Mouse (Mus musculus): ENCODE measurements around the gene Slc1a2. TPM values are rescaled to one million over a fixed set of nuclear protein-coding genes. Genes with fewer than 3 reads are reported as not detected.

The Slc1a2 gene
- polyA plus RNA-seq, 1 experiment from 2014 or later, result 0.27 TPM

- H3K4me1 ChIP-seq (replicated peaks; ENCODE audit: control insufficient read depth, insufficient read depth, low read length), result no peaks in the 10 kb centered on the region
- no peak overlapping the region for H3K4me3 ChIP-seq (ENCODE audit: low read depth, low read length)
- no peak for TF ChIP-seq CTCF (IDR thresholded peaks at IDR 0.05; ENCODE audit: low read depth)
- no peak overlapping the region for H3K4me2 ChIP-seq (replicated peaks; ENCODE audit: low read depth)
- no peak overlapping the region for H3K27ac ChIP-seq (ENCODE audit: low read depth, low read length)
- H3K36me3 ChIP-seq (ENCODE audit: control insufficient read depth, insufficient read depth), result no peaks in the 10 kb centered on the region
- H3K27me3 ChIP-seq (replicated peaks; ENCODE audit: control insufficient read depth, insufficient read depth, low read length), result no peaks in the 10 kb centered on the region
- WGBS, result 34% methylated on average over 4 of the region's 4 CpGs
- H3K9me3 ChIP-seq (ENCODE audit: control insufficient read depth), result no peaks in the 10 kb centered on the region
- H3K9ac ChIP-seq (ENCODE audit: low read depth, low read length), result no peak overlapping the region
- no peak for ATAC-seq
Measured at GRCm38 (mm10) chr2:102785696-102786095, 127.2 kb downstream of the Slc1a2 start.

GRCm38 (mm10) chr2:102791641-102792040 is 133.2 kb downstream of the Slc1a2 start:
- Histone ChIP-seq H3K9me3 (ENCODE audit: control insufficient read depth) (no peaks in the 10 kb centered on the region), H3K4me2 (replicated peaks; ENCODE audit: low read depth) (no peak overlapping the region), H3K4me3 (ENCODE audit: low read depth, low read length) (no peak overlapping the region), H3K9ac (ENCODE audit: low read depth, low read length) (no peak overlapping the region), H3K27ac (ENCODE audit: low read depth, low read length) (no peak overlapping the region), H3K4me1 (replicated peaks; ENCODE audit: control insufficient read depth, insufficient read depth, low read length) (no peaks in the 10 kb centered on the region), H3K36me3 (ENCODE audit: control insufficient read depth, insufficient read depth) (no peaks in the 10 kb centered on the region), H3K27me3 (replicated peaks; ENCODE audit: control insufficient read depth, insufficient read depth, low read length) (no peaks in the 10 kb centered on the region)
- no peak for ATAC-seq
- 71% methylated on average over 2 of the region's 2 CpGs for WGBS
- no peak for TF ChIP-seq CTCF (IDR thresholded peaks at IDR 0.05; ENCODE audit: low read depth)

DNA sequence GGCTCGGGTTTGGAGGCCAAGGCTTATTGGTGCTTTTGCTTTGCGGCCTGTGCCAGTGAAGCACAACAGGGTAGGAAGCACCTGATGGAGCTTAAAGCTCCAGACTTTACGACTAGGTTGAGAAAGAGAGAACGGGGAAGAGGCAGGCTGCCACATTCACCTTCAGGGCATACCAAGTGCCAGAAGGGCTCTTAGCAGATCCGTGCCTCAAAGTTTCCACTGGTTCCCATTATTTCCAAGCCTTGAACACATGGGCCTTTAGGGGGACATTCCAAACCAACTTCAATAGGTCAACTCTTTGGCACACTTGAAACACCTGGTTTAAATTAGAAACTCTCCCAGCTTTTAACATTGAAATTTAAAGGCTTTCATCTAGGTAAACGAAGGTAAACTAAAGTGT is 134.3 kb downstream of the Slc1a2 start:
- WGBS, result 80% methylated on average over 6 of the region's 6 CpGs
- no peaks in the 10 kb centered on the region for H3K4me1 ChIP-seq (replicated peaks; ENCODE audit: control insufficient read depth, insufficient read depth, low read length)
- H3K9me3 ChIP-seq (ENCODE audit: control insufficient read depth), result no peaks in the 10 kb centered on the region
- no peaks in the 10 kb centered on the region for H3K27me3 ChIP-seq (replicated peaks; ENCODE audit: control insufficient read depth, insufficient read depth, low read length)
- no peak for TF ChIP-seq CTCF (IDR thresholded peaks at IDR 0.05; ENCODE audit: low read depth)
- no peak overlapping the region for H3K4me3 ChIP-seq (ENCODE audit: low read depth, low read length)
- no peaks in the 10 kb centered on the region for H3K36me3 ChIP-seq (ENCODE audit: control insufficient read depth, insufficient read depth)
- no peak for ATAC-seq
- H3K27ac ChIP-seq (ENCODE audit: low read depth, low read length), result no peak overlapping the region
- H3K4me2 ChIP-seq (replicated peaks; ENCODE audit: low read depth), result no peak overlapping the region
- no peak overlapping the region for H3K9ac ChIP-seq (ENCODE audit: low read depth, low read length)

DNA sequence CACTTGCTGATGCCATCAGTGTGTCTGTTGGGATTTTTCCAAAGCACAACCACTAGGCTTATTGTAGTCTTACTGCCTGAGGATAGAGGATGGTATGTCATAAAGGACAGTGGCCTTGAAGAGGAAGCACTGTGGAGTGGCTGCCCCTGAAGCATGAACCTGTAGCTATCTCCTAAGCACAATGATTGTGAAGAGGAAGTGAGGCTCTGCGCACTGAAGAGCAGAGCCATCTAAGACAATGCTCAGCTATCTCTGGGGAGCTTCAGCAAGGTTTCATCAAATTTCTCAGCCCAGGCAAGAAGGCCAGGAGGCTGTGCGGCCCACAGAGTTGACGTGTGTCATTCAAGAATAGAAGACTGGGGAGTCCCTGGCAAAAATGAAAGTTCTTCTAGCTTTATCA is 136.6 kb downstream of the Slc1a2 start:
- 82% methylated on average over 3 of the region's 3 CpGs for WGBS
- Histone ChIP-seq H3K36me3 (ENCODE audit: control insufficient read depth, insufficient read depth) (no peaks in the 10 kb centered on the region), H3K9ac (ENCODE audit: low read depth, low read length) (no peak overlapping the region), H3K4me2 (replicated peaks; ENCODE audit: low read depth) (no peak overlapping the region), H3K4me1 (replicated peaks; ENCODE audit: control insufficient read depth, insufficient read depth, low read length) (no peaks in the 10 kb centered on the region), H3K27ac (ENCODE audit: low read depth, low read length) (no peak overlapping the region), H3K4me3 (ENCODE audit: low read depth, low read length) (no peak overlapping the region), H3K9me3 (ENCODE audit: control insufficient read depth) (no peaks in the 10 kb centered on the region), H3K27me3 (replicated peaks; ENCODE audit: control insufficient read depth, insufficient read depth, low read length) (no peaks in the 10 kb centered on the region)
- ATAC-seq, result no peak
- TF ChIP-seq CTCF (IDR thresholded peaks at IDR 0.05; ENCODE audit: low read depth), result no peak

GRCm38 (mm10) chr2:102798149-102798548 is 139.7 kb downstream of the Slc1a2 start:
- Histone ChIP-seq H3K4me1 (replicated peaks; ENCODE audit: control insufficient read depth, insufficient read depth, low read length) (no peaks in the 10 kb centered on the region), H3K36me3 (ENCODE audit: control insufficient read depth, insufficient read depth) (no peaks in the 10 kb centered on the region), H3K9me3 (ENCODE audit: control insufficient read depth) (no peaks in the 10 kb centered on the region), H3K4me3 (ENCODE audit: low read depth, low read length) (no peak overlapping the region), H3K4me2 (replicated peaks; ENCODE audit: low read depth) (no peak overlapping the region), H3K9ac (ENCODE audit: low read depth, low read length) (no peak overlapping the region), H3K27ac (ENCODE audit: low read depth, low read length) (no peak overlapping the region), H3K27me3 (replicated peaks; ENCODE audit: control insufficient read depth, insufficient read depth, low read length) (no peaks in the 10 kb centered on the region)
- TF ChIP-seq CTCF (IDR thresholded peaks at IDR 0.05; ENCODE audit: low read depth), result no peak
- no peak for ATAC-seq
- 56% methylated on average over 2 of the region's 2 CpGs for WGBS

GRCm38 (mm10) chr2:102801899-102802298 is 143.4 kb downstream of the Slc1a2 start:
- H3K9me3 ChIP-seq (ENCODE audit: control insufficient read depth), result no peaks in the 10 kb centered on the region
- no peak for ATAC-seq
- no peaks in the 10 kb centered on the region for H3K4me1 ChIP-seq (replicated peaks; ENCODE audit: control insufficient read depth, insufficient read depth, low read length)
- H3K9ac ChIP-seq (ENCODE audit: low read depth, low read length), result no peak overlapping the region
- WGBS, result 94% methylated on average over 1 of the region's 1 CpGs
- H3K4me3 ChIP-seq (ENCODE audit: low read depth, low read length), result no peak overlapping the region
- H3K27me3 ChIP-seq (replicated peaks; ENCODE audit: control insufficient read depth, insufficient read depth, low read length), result no peaks in the 10 kb centered on the region
- no peaks in the 10 kb centered on the region for H3K36me3 ChIP-seq (ENCODE audit: control insufficient read depth, insufficient read depth)
- TF ChIP-seq CTCF (IDR thresholded peaks at IDR 0.05; ENCODE audit: low read depth), result no peak
- no peak overlapping the region for H3K27ac ChIP-seq (ENCODE audit: low read depth, low read length)
- no peak overlapping the region for H3K4me2 ChIP-seq (replicated peaks; ENCODE audit: low read depth)

DNA sequence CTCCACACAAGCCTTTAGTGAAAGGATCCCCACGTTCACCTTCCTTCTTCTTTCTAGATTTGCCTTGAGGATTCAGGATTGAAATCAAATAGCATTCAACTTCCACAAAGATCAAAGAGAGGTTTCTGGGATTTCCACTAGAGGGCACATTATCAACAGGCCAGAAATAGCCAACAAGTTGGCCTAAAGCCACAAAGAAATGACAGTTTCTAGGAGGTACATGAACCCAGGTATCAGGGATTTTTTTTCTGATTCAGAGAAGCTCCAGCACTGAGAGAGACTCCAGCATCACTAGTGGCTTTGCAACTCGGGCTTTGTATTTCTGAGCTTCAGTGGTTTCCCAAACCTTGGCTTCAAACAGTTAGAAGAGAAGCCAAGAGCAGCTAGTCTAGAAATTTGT is 145.7 kb downstream of the Slc1a2 start:
- peak; percentile 85 for TF ChIP-seq CTCF (IDR thresholded peaks at IDR 0.05; ENCODE audit: low read depth)
- no peaks in the 10 kb centered on the region for H3K36me3 ChIP-seq (ENCODE audit: control insufficient read depth, insufficient read depth)
- H3K9me3 ChIP-seq (ENCODE audit: control insufficient read depth), result no peaks in the 10 kb centered on the region
- 36% methylated on average over 2 of the region's 2 CpGs for WGBS
- H3K27me3 ChIP-seq (replicated peaks; ENCODE audit: control insufficient read depth, insufficient read depth, low read length), result no peaks in the 10 kb centered on the region
- no peak overlapping the region for H3K27ac ChIP-seq (ENCODE audit: low read depth, low read length)
- no peak overlapping the region for H3K4me3 ChIP-seq (ENCODE audit: low read depth, low read length)
- H3K4me1 ChIP-seq (replicated peaks; ENCODE audit: control insufficient read depth, insufficient read depth, low read length), result no peaks in the 10 kb centered on the region
- H3K4me2 ChIP-seq (replicated peaks; ENCODE audit: low read depth), result no peak overlapping the region
- H3K9ac ChIP-seq (ENCODE audit: low read depth, low read length), result no peak overlapping the region
- no peak for ATAC-seq
